In the genomic region with DNA sequence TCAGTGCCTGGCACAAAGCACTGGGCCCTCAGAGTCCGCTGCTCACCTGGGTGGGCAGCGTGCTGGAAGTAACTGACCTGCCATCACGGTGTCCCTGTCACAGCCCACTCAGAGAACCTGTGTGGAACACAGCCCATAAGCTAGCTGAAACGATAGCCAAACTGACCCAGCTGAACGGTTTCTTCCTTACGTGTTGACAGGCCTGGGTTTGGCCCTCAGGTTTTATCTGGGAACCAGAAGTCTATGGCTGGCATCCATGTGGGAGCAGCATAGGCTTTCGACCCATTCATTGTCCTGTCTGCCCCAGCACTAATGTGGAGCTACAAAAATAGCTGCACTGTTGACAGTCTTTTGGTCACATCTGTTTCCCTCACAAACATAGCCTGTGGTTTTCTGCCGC, we compare ENCODE assay signal across 16 mouse cellular contexts. TPM values are rescaled to one million over a fixed set of nuclear protein-coding genes. Genes with fewer than 3 reads are reported as not detected.
DNase-seq lines count a peak whose midpoint lies in the region; ATAC-seq and TF ChIP-seq lines count a peak whose summit lies in the region.
"Had no signal": no experiment of that assay in that cellular context is flagged by ENCODE, and none has a peak within 500 bp of the region (broad histone marks: within the 10 kb centered on the region; RNA-seq: fewer than 3 reads in every experiment).

No protein-coding gene starts in this region.

- no peaks in the 10 kb centered on the region for H3K9me3 ChIP-seq in heart, embryonic 13.5 days
- no peaks in the 10 kb centered on the region for H3K9me3 ChIP-seq in liver, embryonic 13.5 days (replicated peaks)
- H3K9me3 ChIP-seq: G1E; kidney, embryonic 15.5 days had no signal

- peak overlapping the region; percentile 19; the same call in 1 of the 2 replicates for H3K27ac ChIP-seq in bone marrow, adult 2 months (ENCODE audit: control insufficient read depth, insufficient read depth, low read depth, low read length, poor library complexity)
- H3K27ac ChIP-seq in heart, embryonic 13.5 days (replicated peaks): peak overlapping the region; percentile 93
- peak overlapping the region; percentile 91 for H3K27ac ChIP-seq in liver, embryonic 13.5 days
- H3K27ac ChIP-seq: kidney, embryonic 15.5 days had no signal

- TF ChIP-seq POLR2A in bone marrow, adult 2 months (IDR thresholded peaks at IDR 0.05; ENCODE audit: borderline replicate concordance, control insufficient read depth, low read depth, low read length): no peak

- no peak for TF ChIP-seq CTCF in bone marrow, adult 2 months (IDR thresholded peaks at IDR 0.05; ENCODE audit: control insufficient read depth, insufficient read depth, low read length)

- H3K4me1 ChIP-seq in bone marrow, adult 2 months (ENCODE audit: control insufficient read depth, insufficient read depth, low read length): no peaks in the 10 kb centered on the region; the same call in 1 of the 2 replicates
- peaks cover 70% of the 10 kb centered on the region for H3K4me1 ChIP-seq in heart, embryonic 13.5 days
- peaks cover 74% of the 10 kb centered on the region for H3K4me1 ChIP-seq in liver, embryonic 13.5 days (replicated peaks)

- 0 out of 2 replicates have a peak, but pooled peaks cover 3% of the 10 kb centered on the region for H3K27me3 ChIP-seq in heart, embryonic 13.5 days (replicated peaks)
- no peaks in the 10 kb centered on the region for H3K27me3 ChIP-seq in liver, embryonic 13.5 days

- H3K9ac ChIP-seq in heart, embryonic 13.5 days: peak overlapping the region; percentile 99
- 0 out of 2 replicates have a peak overlapping the region, but pooled peaks have one; percentile 13 for H3K9ac ChIP-seq in liver, embryonic 13.5 days
- H3K9ac ChIP-seq: kidney, embryonic 15.5 days had no signal

- DNase-seq in heart, adult 11 months: peak; percentile 98
- DNase-seq in heart, postnatal 25 days (ENCODE audit: low spot score): no peak
- DNase-seq in liver, embryonic 13.5 days: no peak
- DNase-seq in right cerebral cortex, adult 2 months (ENCODE audit: low spot score in 2 of 2): no peak
- no peak for DNase-seq in lung, postnatal 25 days (ENCODE audit: low spot score)
- DNase-seq: B cell, adult 2 months; lung, postnatal 4 days had no signal

- peak overlapping the region; percentile 86 for H3K4me2 ChIP-seq in heart, embryonic 13.5 days
- no peak overlapping the region for H3K4me2 ChIP-seq in liver, embryonic 13.5 days
- H3K4me2 ChIP-seq: kidney, embryonic 15.5 days had no signal

- intact Hi-C loops in heart, postnatal 25 days (cut with DNase I): no loop called here

- WGBS in bone marrow, adult 2 months: 47% methylated on average over 8 of the region's 8 CpGs
- WGBS in heart, embryonic 13.5 days: 27% methylated on average over 8 of the region's 8 CpGs
- whole genome bisulfite sequencing in liver, embryonic 13.5 days (ENCODE audit: insufficient replicate concordance): 63% methylated on average over 8 of the region's 8 CpGs

- peaks cover 14% of the 10 kb centered on the region for H3K36me3 ChIP-seq in heart, embryonic 13.5 days
- peaks cover 24% of the 10 kb centered on the region for H3K36me3 ChIP-seq in liver, embryonic 13.5 days

- no peak overlapping the region for H3K4me3 ChIP-seq in bone marrow, adult 2 months (replicated peaks; ENCODE audit: control insufficient read depth, low read depth, low read length)
- H3K4me3 ChIP-seq in heart, embryonic 13.5 days: peak overlapping the region; percentile 24; the same call in 1 of the 2 replicates
- H3K4me3 ChIP-seq in liver, embryonic 13.5 days (replicated peaks): no peak overlapping the region
- H3K4me3 ChIP-seq: kidney, embryonic 15.5 days had no signal

- ATAC-seq in heart, embryonic 13.5 days (ENCODE audit: extremely low read depth, insufficient number of reproducible peaks, low FRiP score, low TSS enrichment): no peak
- ATAC-seq in liver, embryonic 13.5 days (ENCODE audit: low read depth): no peak
- ATAC-seq in frontal cortex, adult (ENCODE audit: low TSS enrichment): no peak

RNA-seq across cellular contexts. Expression of a gene that starts 4.9 kb away (rescaled TPM):
- 10 to 100 TPM; 26.7 to 32.4 TPM for total RNA-seq in heart, postnatal 25 days (2021)
- 16.0 and 28.5 TPM in 2 replicates for polyA plus RNA-seq in bone marrow, adult 2 months (2011; ENCODE audit: insufficient read depth, insufficient read length, low replicate concordance, missing spikeins)
- 36.2 and 38.3 TPM in 2 replicates for polyA plus RNA-seq in heart, embryonic 13.5 days (2015; fragmentation: Nextera tagmentation; extraction: Ambion mirVana)
- polyA plus RNA-seq in liver, embryonic 13.5 days (2015; fragmentation: Nextera tagmentation; extraction: Ambion mirVana): 18.4 and 19.1 TPM in 2 replicates

RNA-seq across cellular contexts. Expression of a gene that starts 12.0 kb away (rescaled TPM):
- 10 to 100 TPM; 23.0 to 24.2 TPM for total RNA-seq in heart, postnatal 25 days (2021)
- polyA plus RNA-seq in bone marrow, adult 2 months (2011; ENCODE audit: insufficient read depth, insufficient read length, low replicate concordance, missing spikeins): 2.2 and 3.5 TPM in 2 replicates
- 2.2 and 2.9 TPM in 2 replicates for polyA plus RNA-seq in heart, embryonic 13.5 days (2015; fragmentation: Nextera tagmentation; extraction: Ambion mirVana)
- 0.20 and 0.23 TPM in 2 replicates for polyA plus RNA-seq in liver, embryonic 13.5 days (2015; fragmentation: Nextera tagmentation; extraction: Ambion mirVana)
- polyA plus RNA-seq: G1E had no signal

RNA-seq across cellular contexts. Expression of a gene that starts 22.1 kb away (rescaled TPM):
- not detected for total RNA-seq in heart, postnatal 25 days (2021)
- not detected in 2 replicates for polyA plus RNA-seq in bone marrow, adult 2 months (2011; ENCODE audit: insufficient read depth, insufficient read length, low replicate concordance, missing spikeins)
- polyA plus RNA-seq in heart, embryonic 13.5 days (2015; fragmentation: Nextera tagmentation; extraction: Ambion mirVana): not detected in 2 replicates
- not detected in 2 replicates for polyA plus RNA-seq in liver, embryonic 13.5 days (2015; fragmentation: Nextera tagmentation; extraction: Ambion mirVana)
- total RNA-seq: G1E; granulocyte monocyte progenitor cell, adult 5-6 weeks; layer of hippocampus, postnatal 10 days had no signal
- polyA plus RNA-seq: brain, embryonic 14.5 days; G1E; kidney, embryonic 15.5 days; limb, embryonic 11.5 days had no signal

RNA-seq across cellular contexts. Expression of a gene that starts 22.2 kb away (rescaled TPM):
- 1 to 10 TPM; 1.9 to 2.8 TPM for total RNA-seq in heart, postnatal 25 days (2021)
- polyA plus RNA-seq in bone marrow, adult 2 months (2011; ENCODE audit: insufficient read depth, insufficient read length, low replicate concordance, missing spikeins): 33.7 and 84.6 TPM in 2 replicates
- 0.94 and 1.6 TPM in 2 replicates for polyA plus RNA-seq in heart, embryonic 13.5 days (2015; fragmentation: Nextera tagmentation; extraction: Ambion mirVana)
- 1.6 and 1.7 TPM in 2 replicates for polyA plus RNA-seq in liver, embryonic 13.5 days (2015; fragmentation: Nextera tagmentation; extraction: Ambion mirVana)

RNA-seq across cellular contexts. Expression of a gene that starts 29.0 kb away (rescaled TPM):
- total RNA-seq in heart, postnatal 25 days (2021): under 1 TPM in 1 of 2 experiments, not detected in 1; 0.03 TPM
- polyA plus RNA-seq in bone marrow, adult 2 months (2011; ENCODE audit: insufficient read depth, insufficient read length, low replicate concordance, missing spikeins): not detected in 2 replicates
- 0.17 and 0.24 TPM in 2 replicates for polyA plus RNA-seq in heart, embryonic 13.5 days (2015; fragmentation: Nextera tagmentation; extraction: Ambion mirVana)
- polyA plus RNA-seq in liver, embryonic 13.5 days (2015; fragmentation: Nextera tagmentation; extraction: Ambion mirVana): 0.24 and 0.31 TPM in 2 replicates
- total RNA-seq: granulocyte monocyte progenitor cell, adult 5-6 weeks had no signal

Comparison
In these comparisons a context has a peak if more than half of its experiments do, and no peak if none do; other contexts are left out.
1. H3K27ac ChIP-seq: peak in every context shown above with its lines; median percentile 93 in heart, embryonic 13.5 days; 91 in liver, embryonic 13.5 days; 19 in bone marrow, adult 2 months.